Mouse (Mus musculus) CD4-positive, CD25-positive, alpha-beta regulatory T cell (primary cell): ENCODE results near the gene Gm15737. TPM values are rescaled to one million over a fixed set of nuclear protein-coding genes. Genes with fewer than 3 reads are reported as not detected.

Experiments used
- polyA plus RNA-seq: library from polyadenylated mRNA; unstranded; fragments of 100-300 nt; shearing (Covaris generic); gene quantifications from one replicate; pipeline ENCODE4 v1.2.1, GENCODE M21; 2017

Gm15737 gene
- not detected for polyA plus RNA-seq

DNA sequence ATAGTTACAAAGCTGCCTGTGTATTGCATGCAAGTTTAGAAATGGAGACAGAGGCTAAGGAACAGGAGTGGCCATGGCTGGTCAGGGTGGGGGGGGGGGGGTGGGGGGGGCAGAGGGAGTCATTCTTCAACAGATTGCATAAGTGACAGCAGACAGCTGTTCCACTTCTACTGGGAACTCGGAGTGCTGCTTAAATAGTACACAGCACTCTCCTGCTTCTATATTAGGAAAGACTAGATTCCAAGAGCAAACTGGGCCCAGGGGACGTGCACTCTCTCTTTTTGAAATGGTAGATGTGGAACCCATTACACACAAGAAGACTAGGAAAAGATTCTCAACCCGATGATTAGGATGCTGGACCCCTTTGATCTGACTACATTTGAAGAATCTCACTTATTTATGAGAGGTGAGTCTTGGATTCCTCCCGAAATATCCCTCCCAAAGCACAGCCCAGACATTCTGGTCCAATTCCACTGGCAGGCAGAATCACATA is at the start of gene Gm15737:
TSS of gene Gm15737 (plus strand) at position 269 of the 493 bp plus-strand sequence.

Other genes starting within 250 kb of the Gm15737 start
- 0.06 TPM for gene Prickle2, start 163.2 kb upstream of the Gm15737 start, polyA plus RNA-seq
- gene A730049H05Rik, start 52.9 kb upstream of the Gm15737 start, polyA plus RNA-seq = not detected
- 0.30 TPM for gene Adamts9, start 74.1 kb downstream of the Gm15737 start, polyA plus RNA-seq